Mouse (Mus musculus): Measurements from ENCODE around the gene Maff.

Gene Maff

DNA sequence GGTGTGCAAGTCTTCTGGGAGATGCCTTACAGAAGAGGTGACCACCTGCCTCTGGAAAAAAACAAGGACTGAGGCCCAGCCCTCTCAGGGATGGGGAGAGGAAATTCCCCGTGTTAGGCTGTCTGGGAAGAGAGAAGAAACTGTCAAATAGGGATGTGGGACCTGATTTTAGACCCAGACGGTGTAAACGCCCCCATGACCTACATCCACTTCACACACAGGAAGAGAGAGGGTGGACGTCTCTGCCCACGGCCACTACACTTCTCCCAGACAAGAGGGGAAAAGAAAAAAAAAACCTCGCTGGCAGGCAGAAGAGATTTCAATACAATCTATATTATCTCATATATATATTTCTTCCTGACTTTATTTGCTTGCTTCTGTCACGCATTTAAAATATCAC, 13.9 kb downstream of the Maff start:
- no peak for DNase-seq (ENCODE audit: low read depth, low spot score)

DNA sequence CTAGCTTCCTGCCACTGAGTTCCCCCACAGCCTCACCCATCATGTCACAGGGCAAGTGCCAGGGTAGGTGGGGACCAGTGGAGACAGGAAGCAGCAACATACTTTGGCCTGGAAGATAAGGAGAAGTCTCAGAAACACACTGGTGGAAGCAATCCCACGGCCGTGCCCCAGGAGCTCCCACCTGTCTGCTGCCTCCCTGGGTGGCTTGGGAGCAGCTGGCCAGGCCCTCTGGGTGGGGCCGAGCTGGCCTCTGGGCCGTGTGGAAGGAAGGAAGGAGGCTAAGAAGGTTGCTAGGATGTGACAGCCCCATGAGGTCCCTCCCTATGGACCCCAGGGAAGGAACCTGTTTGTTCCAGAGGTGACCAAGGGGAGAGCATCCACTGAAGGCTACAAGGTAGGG, 14.6 kb downstream of the Maff start:
- DNase-seq (ENCODE audit: low read depth, low spot score) = no peak

DNA sequence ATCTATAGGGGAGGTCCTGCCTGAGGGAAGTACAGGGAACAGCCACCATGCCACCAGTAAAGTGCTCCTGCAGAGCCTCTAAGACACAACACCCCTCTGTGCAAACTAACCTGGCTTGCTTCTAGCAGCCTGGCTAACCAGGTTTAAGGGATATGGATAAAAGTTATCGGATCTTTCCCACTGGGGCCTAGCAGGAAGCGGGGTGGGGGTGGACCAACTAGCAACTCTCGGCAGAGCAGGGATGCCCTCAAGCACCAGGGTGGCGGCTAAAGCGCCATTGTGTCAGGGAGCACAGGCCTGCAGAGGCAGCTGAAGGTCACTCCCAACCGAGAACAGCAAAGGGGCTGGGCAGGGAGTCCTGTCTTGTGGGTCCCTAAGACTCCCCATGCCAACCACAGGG, 17.7 kb downstream of the Maff start:
- DNase-seq (ENCODE audit: low read depth, low spot score) = no peak

DNA sequence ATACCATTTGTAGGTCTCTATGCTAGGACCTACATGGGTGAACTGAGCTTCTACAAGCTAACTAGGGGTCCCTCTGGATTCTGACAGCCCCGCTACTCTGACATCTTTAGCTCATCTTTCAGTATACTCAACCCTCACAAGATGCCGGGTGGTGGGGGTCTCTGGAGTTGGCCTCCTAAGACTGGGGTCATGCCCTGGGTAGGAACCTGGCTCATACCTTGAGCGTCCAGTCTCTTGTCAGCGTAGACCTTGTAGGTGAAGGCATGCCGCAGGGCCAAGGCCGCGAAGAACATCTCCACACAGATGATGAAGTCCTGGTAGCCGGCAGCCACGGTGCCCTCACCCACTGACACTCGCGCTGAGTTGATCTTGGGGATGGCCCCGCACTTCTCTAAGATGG, 18.6 kb downstream of the Maff start:
- DNase-seq (ENCODE audit: low read depth, low spot score) = no peak

DNA sequence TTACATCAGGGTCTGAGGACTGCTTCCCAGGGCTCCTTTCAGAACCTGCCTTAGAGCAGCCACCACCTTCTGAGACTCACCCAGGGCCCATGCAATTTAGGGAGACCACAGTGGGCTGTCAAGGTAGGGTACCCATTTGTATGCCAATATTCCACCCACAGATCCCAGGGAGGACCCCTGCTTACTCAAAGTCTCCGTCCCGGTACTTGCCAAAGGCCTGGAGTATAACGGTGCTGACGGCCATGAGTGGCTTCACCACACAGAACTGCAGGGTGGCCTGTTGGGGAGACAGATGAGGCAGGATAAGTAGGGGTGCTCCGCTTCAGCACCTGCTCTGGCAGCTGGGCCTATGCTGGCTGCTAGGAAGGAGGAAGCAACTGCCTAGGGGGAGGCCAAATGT, 20.0 kb downstream of the Maff start:
- DNase-seq (ENCODE audit: low read depth, low spot score) = no peak

DNA sequence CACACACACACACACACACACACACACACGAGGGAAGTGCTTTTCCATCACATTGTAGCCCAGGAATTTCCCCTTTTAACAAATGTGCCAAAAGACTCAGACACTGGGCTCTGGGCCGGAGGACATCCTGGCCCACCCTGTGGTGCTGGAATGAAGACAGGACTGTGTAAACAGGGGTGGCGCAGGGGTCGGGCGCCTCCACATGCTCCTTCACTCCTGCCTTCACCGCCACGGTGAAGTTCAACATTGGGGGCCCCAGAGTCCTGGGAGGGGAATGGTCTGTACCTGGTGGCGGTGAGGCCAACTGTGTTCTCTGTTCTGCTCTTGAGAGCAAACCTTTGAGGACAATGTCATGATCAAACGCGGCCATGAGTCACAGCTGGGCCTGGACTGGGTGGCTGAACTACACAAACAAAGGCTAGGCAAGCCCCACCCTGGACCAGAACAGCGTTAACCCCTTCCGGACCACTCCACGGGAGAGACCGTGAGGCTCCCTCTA, 21.9 kb downstream of the Maff start:
- DNase-seq (ENCODE audit: low read depth, low spot score) = no peak

DNA sequence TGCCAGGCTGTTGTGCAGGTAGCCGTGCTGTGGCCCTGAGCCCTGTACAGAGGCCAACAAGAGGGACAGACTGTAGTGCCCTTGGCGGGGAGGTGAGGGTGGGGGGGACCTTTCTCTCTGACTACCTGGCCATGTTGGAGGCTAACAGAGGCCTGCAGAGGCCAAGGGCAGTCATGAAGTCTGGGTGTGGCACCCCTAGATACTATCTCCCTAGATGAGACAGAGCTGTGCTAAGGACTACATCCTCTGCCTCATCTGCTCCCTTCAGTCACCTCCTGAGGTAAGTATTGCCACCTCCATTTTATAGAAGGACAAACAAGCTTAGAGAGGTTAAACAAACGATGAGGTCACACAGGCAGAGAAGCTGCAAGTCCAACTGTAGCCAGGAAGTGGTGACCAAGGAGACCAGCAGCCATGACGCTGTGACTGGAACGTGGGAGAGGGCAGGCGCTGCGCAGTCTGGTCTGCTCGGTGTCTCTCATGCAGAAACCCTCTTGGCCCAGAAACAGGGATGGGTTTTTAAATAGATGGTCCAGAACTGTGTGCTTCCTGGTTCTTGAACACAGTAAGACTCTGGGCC, 22.5 kb downstream of the Maff start:
- DNase-seq (ENCODE audit: low read depth, low spot score) = no peak

DNA sequence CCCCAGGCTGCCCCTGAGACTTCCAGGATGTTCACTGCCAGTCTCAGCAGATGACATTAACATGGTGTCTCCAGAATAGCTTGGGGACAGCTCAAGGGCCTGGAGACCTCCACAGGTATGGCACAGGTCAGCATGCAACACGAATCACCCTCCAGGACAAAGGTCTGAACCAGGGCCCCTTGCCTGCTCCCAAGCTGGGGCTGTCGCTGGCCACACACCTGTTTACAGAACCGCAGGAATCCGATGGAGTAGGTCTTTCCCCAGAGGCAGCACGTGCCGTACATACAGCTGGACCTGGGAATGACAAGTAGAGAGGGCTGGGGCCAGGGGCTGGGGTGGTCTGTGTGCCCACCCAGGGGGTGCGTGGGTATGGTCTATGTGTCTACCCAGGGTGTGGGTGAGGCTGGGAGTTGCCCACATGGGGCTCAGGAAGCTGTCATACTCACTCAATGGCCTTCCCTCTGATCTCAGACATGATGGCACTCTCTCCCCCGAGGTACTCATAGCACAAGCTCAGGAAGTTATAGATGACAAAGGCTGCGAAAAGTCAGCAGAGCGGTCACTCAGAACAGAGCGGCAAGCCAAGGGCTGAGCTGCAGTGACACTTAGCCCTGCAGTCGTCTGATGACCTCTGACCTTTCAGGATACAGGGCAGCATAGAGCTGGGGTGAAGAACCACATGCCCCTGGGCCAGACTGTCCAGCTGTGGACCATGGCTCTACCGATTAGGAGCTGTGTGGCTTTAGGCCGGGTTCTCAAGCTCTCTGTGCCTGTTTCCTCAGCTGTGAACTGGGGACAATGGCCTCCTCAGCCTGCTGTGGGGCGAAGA, 23.2 kb downstream of the Maff start:
- DNase-seq (ENCODE audit: low read depth, low spot score) = no peak

DNA sequence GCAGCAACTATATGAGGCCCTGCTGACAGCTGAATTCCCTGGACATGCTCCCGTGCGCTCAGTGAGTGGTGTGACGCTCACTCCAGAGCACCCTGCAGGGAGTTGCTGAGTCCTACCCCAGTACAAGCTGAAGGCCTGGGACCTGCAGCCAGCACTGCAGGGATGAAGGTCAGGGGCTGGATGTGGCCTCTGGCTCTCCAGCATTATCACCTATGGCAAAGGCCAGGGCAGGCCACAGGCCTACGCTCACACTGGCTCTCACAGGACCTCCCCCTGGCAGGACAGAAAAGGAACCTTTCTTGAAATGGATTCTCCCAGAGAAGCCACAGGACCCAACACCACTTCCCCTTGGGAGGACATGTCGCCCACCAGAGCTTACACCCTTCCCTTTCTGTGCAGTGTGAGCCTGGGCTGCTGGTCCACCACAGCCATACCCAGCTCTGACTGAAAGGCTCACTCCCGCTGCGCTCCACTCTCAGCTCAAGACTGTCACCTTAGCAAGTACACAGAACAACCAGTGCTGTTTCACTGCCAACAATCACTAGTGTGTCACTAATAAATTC, 23.9 kb downstream of the Maff start:
- no peak for DNase-seq (ENCODE audit: low read depth, low spot score)

DNA sequence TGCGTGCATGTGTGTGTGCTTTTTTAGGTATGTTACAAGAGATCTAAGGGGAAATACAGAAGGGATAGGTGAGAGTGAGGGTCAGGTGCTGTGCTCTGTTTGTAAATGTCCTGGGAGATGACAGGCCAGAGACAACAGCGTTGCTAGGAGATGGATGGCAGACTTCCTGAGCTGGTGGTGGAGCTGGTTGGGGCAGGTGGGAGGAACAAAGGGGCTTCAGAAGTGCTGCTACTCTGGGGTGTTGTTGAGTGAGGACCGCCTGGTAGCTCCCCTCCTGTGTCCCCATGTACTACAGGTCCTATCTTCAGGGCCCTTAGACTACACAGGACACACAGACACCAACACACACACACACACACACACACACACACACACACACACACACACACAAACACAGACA, 28.3 kb downstream of the Maff start:
- DNase-seq (ENCODE audit: low read depth, low spot score) = no peak

DNA sequence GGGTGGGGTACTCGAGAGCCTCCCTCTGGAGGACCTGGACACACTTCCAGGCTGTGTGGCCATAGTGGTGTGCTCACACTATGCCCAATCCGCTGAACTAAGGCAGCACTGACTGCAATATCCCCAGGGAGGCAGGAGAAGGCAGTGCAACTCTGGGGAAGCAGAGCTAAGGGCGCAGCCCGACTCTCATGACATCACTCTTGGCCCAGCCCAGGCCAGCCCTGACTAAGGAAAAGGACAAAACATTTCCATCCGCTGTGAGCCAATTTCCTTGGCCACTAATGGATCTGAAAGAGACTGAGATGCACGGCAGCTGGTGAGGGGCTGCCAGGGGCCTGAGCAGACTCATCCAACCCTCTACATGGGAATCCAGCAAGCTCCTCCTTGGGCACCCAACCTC, 31.3 kb downstream of the Maff start:
- no peak for DNase-seq (ENCODE audit: low read depth, low spot score)

DNA sequence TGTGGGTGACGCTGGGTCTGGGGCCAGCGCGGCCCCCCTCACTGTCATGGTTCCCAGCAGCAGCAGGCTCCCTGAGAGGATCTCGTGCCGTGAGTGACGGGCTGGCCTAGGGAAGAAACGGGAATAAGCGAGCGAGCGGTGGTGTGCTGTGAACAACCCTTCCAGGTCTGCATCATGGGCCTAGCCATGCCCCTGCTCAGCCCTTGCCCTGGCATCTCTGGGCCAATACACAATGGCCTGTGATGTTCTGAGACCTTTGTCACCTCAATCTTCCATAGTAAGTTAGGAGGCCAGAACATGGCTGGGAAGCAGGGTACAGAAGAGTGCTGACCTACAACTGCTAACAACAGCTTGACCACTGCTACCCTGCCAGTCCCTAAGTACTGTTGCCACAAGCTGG, 32.2 kb downstream of the Maff start:
- no peak for DNase-seq (ENCODE audit: low read depth, low spot score)

DNA sequence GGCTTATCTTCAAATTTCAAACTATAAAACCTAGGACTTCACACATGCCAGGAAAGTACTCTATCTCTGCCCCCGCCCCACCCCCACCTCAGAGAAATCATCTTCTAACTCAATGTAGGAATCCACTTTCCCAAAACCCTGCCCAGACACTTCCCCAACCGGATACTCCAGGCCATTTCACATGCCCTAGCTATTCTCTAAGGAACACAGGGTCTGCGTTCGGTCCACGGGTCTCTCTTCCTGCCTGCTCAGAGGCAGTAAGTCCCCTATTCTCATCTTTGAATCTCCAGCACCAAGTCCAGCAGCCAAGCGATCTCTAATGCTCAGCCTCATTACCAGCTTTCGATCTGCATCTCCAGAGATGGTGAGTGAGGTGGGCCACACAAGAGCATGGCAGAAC, 33.2 kb downstream of the Maff start:
- DNase-seq (ENCODE audit: low read depth, low spot score) = no peak

DNA sequence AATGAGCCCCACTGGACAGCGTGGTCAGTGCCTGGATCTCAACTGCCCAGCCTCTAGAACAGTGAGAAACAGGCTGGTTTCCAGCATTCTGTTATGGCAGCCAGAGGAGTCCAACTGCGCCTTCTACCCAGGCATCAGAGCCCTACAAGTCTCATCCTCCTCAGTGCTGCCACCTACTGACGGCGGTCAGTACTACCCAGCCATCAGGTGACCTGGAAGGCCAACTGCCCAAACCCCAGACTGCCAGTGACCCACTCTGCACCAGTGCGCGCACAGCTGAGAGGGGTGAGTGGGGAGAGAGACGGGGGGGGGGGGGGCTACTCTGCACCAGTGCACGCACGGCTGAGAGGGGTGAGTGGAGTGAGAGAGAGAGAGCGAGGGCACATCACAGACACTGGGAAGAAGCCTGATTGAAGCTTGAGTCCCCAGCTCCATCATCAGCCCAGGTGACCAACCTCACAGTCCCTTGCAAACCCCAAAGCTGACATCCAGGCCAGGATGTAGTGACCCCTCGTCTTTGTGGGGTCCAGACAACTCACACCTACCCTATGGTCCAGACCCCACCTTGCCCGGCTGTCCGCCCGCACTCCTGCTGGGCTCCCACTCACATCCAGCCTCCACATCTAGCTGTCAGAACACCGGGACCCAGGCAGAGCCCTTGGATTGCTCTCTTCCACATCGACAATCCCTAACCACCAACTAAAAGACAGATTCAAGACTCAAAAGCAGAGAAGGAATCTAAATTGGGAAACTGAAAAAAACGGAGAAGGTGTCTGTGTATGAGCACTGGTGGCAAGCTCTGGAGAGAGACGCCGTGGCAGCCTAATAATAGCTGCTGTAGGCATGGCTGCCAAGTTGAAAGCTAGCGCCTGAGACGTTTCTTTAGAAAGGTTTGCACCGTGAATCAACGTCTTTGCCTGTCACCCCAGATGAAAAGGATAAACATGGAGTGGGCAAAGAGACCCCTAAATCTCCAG, 34.3 kb downstream of the Maff start:
- DNase-seq (ENCODE audit: low read depth, low spot score) = no peak

DNA sequence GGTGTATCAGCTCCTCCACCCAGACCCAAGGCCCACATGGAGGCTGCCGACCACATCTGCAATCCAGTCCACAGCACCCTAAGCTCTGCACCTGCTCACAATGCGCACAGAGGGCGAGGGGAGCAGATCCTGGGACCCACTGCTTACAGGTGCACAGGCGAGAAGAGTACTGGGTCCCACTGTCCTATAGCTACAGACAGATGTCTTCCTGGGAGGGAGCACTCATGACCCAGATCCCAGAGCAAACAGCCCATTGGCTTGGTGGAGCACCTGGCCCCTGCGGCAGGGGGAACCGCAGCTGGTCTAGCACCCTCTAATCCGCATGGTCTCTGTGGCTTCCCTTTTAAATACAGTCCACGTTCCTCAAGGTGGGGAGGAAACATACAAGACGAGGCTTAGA, 35.2 kb downstream of the Maff start:
- no peak for DNase-seq (ENCODE audit: low read depth, low spot score)

DNA sequence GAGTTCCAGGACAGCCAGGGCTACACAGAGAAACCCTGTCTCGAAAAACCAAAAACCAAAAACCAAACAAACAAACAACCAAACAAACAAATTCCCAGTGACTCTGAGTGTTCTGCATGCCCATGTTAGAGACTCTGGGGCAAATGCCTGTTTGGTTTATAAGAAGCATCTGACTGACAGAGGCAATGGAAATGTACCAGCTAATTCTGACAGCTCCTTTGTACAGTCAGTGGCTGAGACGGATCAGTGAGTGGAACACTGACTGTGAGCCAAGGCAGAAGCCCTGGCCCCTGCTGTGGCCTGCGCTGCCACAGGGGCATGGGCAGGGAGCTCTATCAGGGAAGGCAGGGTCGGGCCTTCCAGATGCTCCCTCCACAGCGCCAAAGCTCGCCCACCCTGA, 40.7 kb downstream of the Maff start:
- DNase-seq (ENCODE audit: low read depth, low spot score) = no peak

DNA sequence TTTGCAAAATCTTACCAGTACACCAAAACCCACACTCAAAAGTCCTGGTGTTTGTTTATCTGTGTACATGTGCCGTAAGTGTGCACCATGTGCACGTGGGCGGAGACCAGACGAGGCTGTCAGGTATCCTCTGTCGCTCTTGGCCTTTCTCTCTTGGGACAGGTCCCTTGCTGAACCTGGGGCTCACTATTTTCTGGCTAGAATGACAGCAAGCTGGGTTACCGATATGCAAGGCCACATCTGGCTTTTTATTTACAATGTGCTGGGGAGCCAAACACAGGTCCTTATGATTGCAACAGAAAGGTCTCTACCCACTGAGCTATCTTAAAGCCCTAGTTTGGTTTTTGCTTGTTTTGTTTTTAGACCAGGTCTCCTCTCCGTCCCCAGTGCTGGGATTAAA, 41.2 kb downstream of the Maff start:
- DNase-seq (ENCODE audit: low read depth, low spot score) = no peak

DNA sequence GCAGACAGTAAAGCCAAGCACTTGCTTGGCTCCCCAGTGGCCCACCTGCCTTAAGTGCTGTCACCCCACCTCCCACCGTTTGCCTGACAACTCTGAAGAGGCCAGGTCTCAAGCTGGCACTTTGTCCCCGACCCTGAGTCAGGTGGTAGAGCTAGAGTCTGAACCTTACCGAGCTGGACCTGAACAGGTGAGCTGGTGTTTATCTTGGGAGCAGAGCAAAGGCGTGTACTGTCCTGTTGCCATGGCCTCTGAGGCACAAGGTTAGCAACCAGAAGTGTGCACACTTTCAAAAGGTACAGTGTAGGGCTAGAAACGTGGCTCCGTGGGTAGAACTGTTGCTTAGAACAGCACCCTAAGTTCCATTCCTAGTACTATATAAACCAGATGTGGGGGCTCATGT, 41.8 kb downstream of the Maff start:
- DNase-seq (ENCODE audit: low read depth, low spot score) = no peak

DNA sequence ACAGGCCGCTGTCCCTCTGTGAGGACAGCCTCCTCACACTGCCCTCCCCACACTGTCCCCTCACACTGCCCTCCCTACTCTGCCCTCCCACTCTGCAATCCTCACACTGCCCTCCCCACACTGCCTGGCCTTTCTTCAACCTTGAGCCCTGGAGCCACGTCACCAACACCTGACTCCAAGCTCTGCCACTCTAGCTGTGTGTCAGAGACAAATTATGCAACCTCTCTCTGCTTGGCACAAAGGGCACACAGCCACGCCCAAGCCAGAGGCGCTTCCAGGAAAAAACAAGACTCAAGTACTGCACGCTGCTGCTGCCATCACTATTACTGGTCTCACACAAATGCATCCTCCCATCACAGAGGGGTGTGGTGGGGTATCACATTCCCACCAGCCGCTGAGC, 44.0 kb downstream of the Maff start:
- no peak for DNase-seq (ENCODE audit: low read depth, low spot score)

DNA sequence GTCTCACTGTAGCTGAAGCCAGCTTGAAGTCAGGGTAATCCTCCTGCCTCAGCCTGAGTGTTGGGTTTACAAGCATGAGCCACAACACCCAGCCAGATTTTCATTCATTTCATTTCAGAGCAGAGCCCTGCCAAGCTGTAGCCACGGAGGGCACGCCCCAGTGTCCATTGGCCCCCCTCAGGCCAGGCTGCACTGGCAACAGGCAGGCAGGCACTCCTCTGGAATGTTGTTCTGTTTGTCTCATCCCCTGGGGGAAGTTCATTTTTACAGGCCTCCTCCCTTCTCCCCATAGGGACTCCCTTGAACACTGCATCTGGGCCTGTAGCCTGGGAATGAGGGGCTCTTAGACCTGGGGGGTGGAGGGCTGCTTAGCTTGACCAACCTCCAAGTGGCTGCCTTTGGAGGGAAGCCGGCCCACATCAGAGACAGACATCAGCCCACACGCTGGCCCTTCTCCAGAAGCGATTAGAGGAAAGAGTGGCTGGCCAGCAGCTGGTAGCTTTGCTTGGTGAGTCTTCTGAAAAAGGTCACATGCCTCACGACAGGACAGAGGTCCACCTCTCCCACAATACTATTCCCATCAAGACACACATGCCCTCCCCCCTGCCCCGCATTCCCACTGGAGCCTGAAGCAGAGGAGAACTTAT, 45.1 kb downstream of the Maff start:
- no peak for DNase-seq (ENCODE audit: low read depth, low spot score)

DNA sequence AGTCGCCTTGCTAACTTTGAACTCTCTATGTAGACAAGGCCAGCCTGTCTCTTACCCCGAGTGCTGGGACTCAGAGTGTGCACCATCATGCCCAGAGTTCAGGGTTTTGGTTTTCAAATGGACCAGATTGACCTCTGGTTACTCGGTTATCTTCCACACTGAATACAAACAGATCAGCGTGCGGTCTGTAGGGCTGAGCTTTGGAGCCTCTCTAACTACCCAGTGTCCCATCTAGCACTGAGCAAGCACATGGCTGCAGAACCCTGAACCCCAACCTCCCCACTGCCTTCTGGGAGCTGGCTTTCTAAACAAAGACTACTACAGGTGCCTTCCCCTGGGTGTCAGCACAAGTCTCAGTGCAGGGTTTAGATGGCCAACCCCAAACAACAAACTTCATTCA, 46.1 kb downstream of the Maff start:
- DNase-seq (ENCODE audit: low read depth, low spot score) = no peak
